Comparison of ENCODE assay signal across 16 mouse cellular contexts in genomic region chr8:83571791-83572190, GRCm38 (mm10). TPM values are rescaled to one million over a fixed set of nuclear protein-coding genes. Genes with fewer than 3 reads are reported as not detected.
DNase-seq lines count a peak whose midpoint lies in the region; ATAC-seq and TF ChIP-seq lines count a peak whose summit lies in the region.
"Had no signal": no experiment of that assay in that cellular context is flagged by ENCODE, and none has a peak within 500 bp of the region (broad histone marks: within the 10 kb centered on the region; RNA-seq: fewer than 3 reads in every experiment).

No protein-coding gene starts in this region.

- H3K36me3 ChIP-seq in liver, embryonic 12.5 days: peaks cover 65% of the 10 kb centered on the region

- peaks cover 68% of the 10 kb centered on the region for H3K4me1 ChIP-seq in liver, embryonic 12.5 days

- H3K27ac ChIP-seq in gastrocnemius, adult 2 months: peak overlapping the region; percentile 97
- 0 out of 2 replicates have a peak overlapping the region, but pooled peaks have one; percentile 9 for H3K27ac ChIP-seq in liver, embryonic 12.5 days
- H3K27ac ChIP-seq: intestine, embryonic 15.5 days; macrophage had no signal

- 96% methylated on average over 10 of the region's 10 CpGs for WGBS in liver, embryonic 12.5 days (ENCODE audit: insufficient replicate concordance)

- intact Hi-C loops in gastrocnemius, adult 2 months (cut with DNase I): no loop called here

- H3K27me3 ChIP-seq in liver, embryonic 12.5 days (replicated peaks): no peaks in the 10 kb centered on the region
- H3K27me3 ChIP-seq: intestine, embryonic 15.5 days had no signal

- no peak overlapping the region for H3K9ac ChIP-seq in liver, embryonic 12.5 days
- H3K9ac ChIP-seq: intestine, embryonic 15.5 days had no signal

- ATAC-seq in liver, embryonic 12.5 days: no peak
- ATAC-seq in granulocyte monocyte progenitor cell, adult 5-6 weeks (replicated peaks; ENCODE audit: poor library complexity, severe bottlenecking): no peak
- ATAC-seq: intestine, embryonic 15.5 days had no signal

- H3K4me3 ChIP-seq in gastrocnemius, adult 2 months: peak overlapping the region; percentile 77
- H3K4me3 ChIP-seq in liver, embryonic 12.5 days: no peak overlapping the region
- H3K4me3 ChIP-seq: intestine, embryonic 15.5 days had no signal

- H3K9me3 ChIP-seq in liver, embryonic 12.5 days (replicated peaks): no peaks in the 10 kb centered on the region
- H3K9me3 ChIP-seq: intestine, embryonic 15.5 days had no signal

- TF ChIP-seq CTCF in gastrocnemius, adult 2 months (IDR thresholded peaks at IDR 0.05): no peak

- DNase-seq in gastrocnemius, adult 2 months: peak; percentile 15
- no peak for DNase-seq in gastrocnemius, postnatal 4 days (ENCODE audit: low spot score in 2 of 2)
- DNase-seq in right cerebral cortex, adult 18-20 months: peak; percentile 5
- DNase-seq in right cerebral cortex, postnatal 36 days (ENCODE audit: low spot score in 2 of 2): no peak
- peak; percentile 3 to 16 for DNase-seq in cerebellum, postnatal 10 days
- DNase-seq: lung, adult 18-20 months; right cerebral cortex, postnatal 25 days had no signal

- no peak overlapping the region for H3K4me2 ChIP-seq in liver, embryonic 12.5 days
- H3K4me2 ChIP-seq: intestine, embryonic 15.5 days had no signal

RNA-seq across cellular contexts. Expression of gene Ndufb7, which starts 5.3 kb away (rescaled TPM):
- 100 to 1,000 TPM; 282 to 397 TPM for total RNA-seq in gastrocnemius, adult 2 months (2021)
- 100 to 1,000 TPM; 366 to 378 TPM for total RNA-seq in gastrocnemius, postnatal 4 days (2021)
- polyA plus RNA-seq in liver, embryonic 12.5 days (2016; fragmentation: Nextera tagmentation; extraction: Ambion mirVana): 290 and 291 TPM in 2 replicates
- total RNA-seq in granulocyte monocyte progenitor cell, adult 5-6 weeks (2014; fragmentation: Nextera tagmentation): 187 and 191 TPM in 2 replicates
- 179 and 187 TPM in 2 replicates for total RNA-seq in granulocyte monocyte progenitor cell, adult 5-6 weeks (2017)

RNA-seq across cellular contexts. Expression of gene Tecr, which starts 36.0 kb away (rescaled TPM):
- total RNA-seq in gastrocnemius, adult 2 months (2021): 100 to 1,000 TPM; 416 to 566 TPM
- 100 to 1,000 TPM; 276 to 303 TPM for total RNA-seq in gastrocnemius, postnatal 4 days (2021)
- 371 and 378 TPM in 2 replicates for polyA plus RNA-seq in liver, embryonic 12.5 days (2016; fragmentation: Nextera tagmentation; extraction: Ambion mirVana)
- total RNA-seq in granulocyte monocyte progenitor cell, adult 5-6 weeks (2014; fragmentation: Nextera tagmentation): 506 and 549 TPM in 2 replicates
- 230 and 343 TPM in 2 replicates for total RNA-seq in granulocyte monocyte progenitor cell, adult 5-6 weeks (2017)

RNA-seq across cellular contexts. Expression of gene Dnajb1, which starts 36.2 kb away (rescaled TPM):
- 10 to 100 TPM in 1 of 2 experiments, 1 to 10 TPM in 1; 3.6 to 11.8 TPM for total RNA-seq in gastrocnemius, adult 2 months (2021)
- total RNA-seq in gastrocnemius, postnatal 4 days (2021): 10 to 100 TPM; 17.7 to 20.6 TPM
- polyA plus RNA-seq in liver, embryonic 12.5 days (2016; fragmentation: Nextera tagmentation; extraction: Ambion mirVana): 65.1 and 69.8 TPM in 2 replicates
- 25.7 and 31.0 TPM in 2 replicates for total RNA-seq in granulocyte monocyte progenitor cell, adult 5-6 weeks (2014; fragmentation: Nextera tagmentation)
- 28.1 and 47.3 TPM in 2 replicates for total RNA-seq in granulocyte monocyte progenitor cell, adult 5-6 weeks (2017)

RNA-seq across cellular contexts. Expression of gene Olfr370, which starts 36.2 kb away (rescaled TPM):
- not detected for total RNA-seq in gastrocnemius, adult 2 months (2021)
- total RNA-seq in gastrocnemius, postnatal 4 days (2021): not detected
- polyA plus RNA-seq in liver, embryonic 12.5 days (2016; fragmentation: Nextera tagmentation; extraction: Ambion mirVana): not detected in 2 replicates
- total RNA-seq in granulocyte monocyte progenitor cell, adult 5-6 weeks (2014; fragmentation: Nextera tagmentation): not detected in 2 replicates
- total RNA-seq in granulocyte monocyte progenitor cell, adult 5-6 weeks (2017): not detected in 2 replicates
- total RNA-seq: heart, adult 8-10 months; heart, postnatal 25 days; layer of hippocampus, adult 18-20 months; left cerebral cortex, postnatal 25 days; neutrophil, adult 5-6 weeks had no signal
- polyA plus RNA-seq: intestine, embryonic 15.5 days; macrophage had no signal

Comparison
In these comparisons a context has a peak if more than half of its experiments do, and no peak if none do; other contexts are left out.
1. DNase-seq: peak in gastrocnemius, adult 2 months (single experiment), right cerebral cortex, adult 18-20 months (single experiment) and cerebellum, postnatal 10 days (2 of 2); none in gastrocnemius, postnatal 4 days (0 of 2) and right cerebral cortex, postnatal 36 days (0 of 2).